Mouse (Mus musculus): ENCODE results near the gene Lgi2.

Lgi2 gene

GRCm38 (mm10) chr5:52534798-52535590 is 31.3 kb downstream of the Lgi2 start:
- no peak for DNase-seq

- no peak for DNase-seq
These were observed 32.6 kb downstream of the Lgi2 start for GRCm38 (mm10) chr5:52533705-52534104.

GRCm38 (mm10) chr5:52528545-52528944 is 37.7 kb downstream of the Lgi2 start:
- no peak for DNase-seq

- no peak for DNase-seq
These were observed 39.8 kb downstream of the Lgi2 start for GRCm38 (mm10) chr5:52526324-52526986.

GRCm38 (mm10) chr5:52524207-52524606 is 42.1 kb downstream of the Lgi2 start:
- DNase-seq, result no peak

- DNase-seq, result no peak
These were observed 46.3 kb downstream of the Lgi2 start for GRCm38 (mm10) chr5:52519921-52520320.

GRCm38 (mm10) chr5:52516072-52516476 is 50.2 kb downstream of the Lgi2 start:
- DNase-seq, result no peak

GRCm38 (mm10) chr5:52515246-52516021 is 50.8 kb downstream of the Lgi2 start:
- DNase-seq, result peak; percentile 5 to 9

GRCm38 (mm10) chr5:52511089-52511488 is 55.2 kb downstream of the Lgi2 start:
- DNase-seq, result no peak

- no peak for DNase-seq
These were observed 56.8 kb downstream of the Lgi2 start for GRCm38 (mm10) chr5:52509416-52509815.

GRCm38 (mm10) chr5:52504666-52505065 is 61.6 kb downstream of the Lgi2 start:
- DNase-seq, result no peak

- no peak for DNase-seq
These were observed 62.1 kb downstream of the Lgi2 start for GRCm38 (mm10) chr5:52504148-52504547.

GRCm38 (mm10) chr5:52495671-52496070 is 70.6 kb downstream of the Lgi2 start:
- DNase-seq, result no peak

- DNase-seq, result no peak
These were observed 74.8 kb downstream of the Lgi2 start for GRCm38 (mm10) chr5:52491496-52491895.

- DNase-seq, result no peak
These were observed 78.5 kb downstream of the Lgi2 start for GRCm38 (mm10) chr5:52487559-52488430.

Data from thymus, adult 18-20 months (tissue).